Mouse (Mus musculus) MEL (cell line): ENCODE results near the gene Cchcr1. TPM values are rescaled to one million over a fixed set of nuclear protein-coding genes. Genes with fewer than 3 reads are reported as not detected.
"Not testable (repeated sequence)": the region's sequence is repeated elsewhere in the genome, so short reads cannot be mapped to it uniquely, and the experiment has no call there.

Experiments used
- DNase-seq: peaks from one replicate; pipeline ENCODE4 v3.0.0; 2011; ENCODE audit warnings: low read depth, low spot score
- H3K27ac ChIP-seq: 2 replicates; pipeline ENCODE4 v1.5.1; 2012; ENCODE audit warnings: low read depth, mild to moderate bottlenecking, control low read depth, low read length, moderate library complexity; ENCODE audit not compliant: control insufficient read depth
- H3K27me3 ChIP-seq, 2 experiments: fragments of 150-350 bp in 1 of 2; sonication (generic) in 1 of 2; 2 replicates each; pipeline ENCODE4 v1.6.1; 2012; ENCODE audit warnings: low read length in 2 of 2, mild to moderate bottlenecking in 2 of 2, improper control_type of control experiment in 1 of 2, moderate library complexity in 1 of 2; ENCODE audit not compliant: insufficient read depth in 2 of 2, control insufficient read depth in 1 of 2
- H3K36me3 ChIP-seq, 2 experiments: 2 replicates each; pipeline ENCODE4 v1.6.1; 2012 to 2014; ENCODE audit warnings: low read length in 2 of 2, improper control_type of control experiment in 1 of 2, inconsistent platforms in 1 of 2, mild to moderate bottlenecking in 1 of 2; ENCODE audit not compliant: insufficient read depth in 2 of 2, control insufficient read depth in 1 of 2
- H3K4me1 ChIP-seq, 2 experiments: fragments of 150-350 bp in 1 of 2; sonication (generic) in 1 of 2; 2 replicates each; pipeline ENCODE4 v1.6.1; 2012; ENCODE audit warnings: low read length in 2 of 2, improper control_type of control experiment in 1 of 2, mild to moderate bottlenecking in 1 of 2; ENCODE audit not compliant: insufficient read depth in 2 of 2, control insufficient read depth in 1 of 2
- H3K4me3 ChIP-seq, 2 experiments: fragments of 150-350 bp in 1 of 2; sonication (generic) in 1 of 2; 2 replicates each; pipeline ENCODE4 v1.5.1; 2012; ENCODE audit warnings: low read depth in 2 of 2, low read length in 2 of 2, mild to moderate bottlenecking in 2 of 2, moderate library complexity in 2 of 2, control low read depth in 1 of 2, improper control_type of control experiment in 1 of 2; ENCODE audit not compliant: control insufficient read depth in 1 of 2, insufficient read depth in 1 of 2
- H3K79me2 ChIP-seq: 2 replicates; pipeline ENCODE4 v1.6.1; 2012; ENCODE audit warnings: mild to moderate bottlenecking, low read length, moderate library complexity; ENCODE audit not compliant: control insufficient read depth, poor library complexity, insufficient read depth
- H3K9ac ChIP-seq: 2 replicates; pipeline ENCODE4 v1.6.1; 2012; ENCODE audit warnings: low read depth, mild to moderate bottlenecking, control low read depth, low read length, moderate library complexity; ENCODE audit not compliant: control insufficient read depth, poor library complexity, severe bottlenecking
- H3K9me3 ChIP-seq: fragments of 150-350 bp; sonication (generic); replicated peaks from 2 replicates; pipeline ENCODE4 v1.6.1; 2012; ENCODE audit warnings: mild to moderate bottlenecking, low read length, improper control_type of control experiment, moderate library complexity; ENCODE audit not compliant: insufficient read depth
- CHD1 ChIP-seq: IDR thresholded peaks from 2 replicates; pipeline ENCODE4 v1.6.1; 2012; ENCODE audit warnings: low read depth, mild to moderate bottlenecking, inconsistent platforms, low read length, improper control_type of control experiment
- CHD2 ChIP-seq: IDR thresholded peaks from 2 replicates; pipeline ENCODE4 v1.6.1; 2011; ENCODE audit warnings: low read length, improper control_type of control experiment
- ELF1 ChIP-seq: IDR thresholded peaks from 2 replicates; pipeline ENCODE4 v1.6.1; 2014; ENCODE audit warnings: low read depth, mild to moderate bottlenecking, inconsistent platforms, low read length, improper control_type of control experiment, moderate library complexity
- ETS1 ChIP-seq: IDR thresholded peaks from 2 replicates; pipeline ENCODE4 v1.6.1; 2012; ENCODE audit warnings: low read depth, mild to moderate bottlenecking, inconsistent platforms, low read length, improper control_type of control experiment, moderate library complexity
- MAFK ChIP-seq: IDR thresholded peaks from 2 replicates; pipeline ENCODE4 v1.6.1; 2011; ENCODE audit warnings: low read depth, mild to moderate bottlenecking, low read length, improper control_type of control experiment, borderline replicate concordance
- MAX ChIP-seq: IDR thresholded peaks from 2 replicates; pipeline ENCODE4 v1.6.1; 2011; ENCODE audit warnings: low read length, improper control_type of control experiment
- MXI1 ChIP-seq: IDR thresholded peaks from 2 replicates; pipeline ENCODE4 v1.6.1; 2011; ENCODE audit warnings: mild to moderate bottlenecking, low read depth, low read length, improper control_type of control experiment
- NRF1 ChIP-seq: IDR thresholded peaks from 2 replicates; pipeline ENCODE4 v1.6.1; 2014; ENCODE audit warnings: low read depth, mild to moderate bottlenecking, inconsistent platforms, low read length, improper control_type of control experiment, moderate library complexity; ENCODE audit not compliant: poor library complexity, insufficient read depth, severe bottlenecking
- POLR2A ChIP-seq, 2 experiments: IDR thresholded peaks; 2 replicates each; pipeline ENCODE4 v1.6.1; 2011 to 2012; ENCODE audit warnings: low read length in 2 of 2, mild to moderate bottlenecking in 2 of 2, control low read depth in 1 of 2, improper control_type of control experiment in 1 of 2, low read depth in 1 of 2, moderate library complexity in 1 of 2; ENCODE audit not compliant: control insufficient read depth in 1 of 2, insufficient read depth in 1 of 2, poor library complexity in 1 of 2
- POLR2AphosphoS5 ChIP-seq: IDR thresholded peaks from 2 replicates; pipeline ENCODE4 v1.6.1; 2012; ENCODE audit warnings: low read depth, borderline replicate concordance, mild to moderate bottlenecking, inconsistent platforms, low read length, moderate library complexity, mixed read lengths
- TAL1 ChIP-seq: IDR thresholded peaks from 2 replicates; pipeline ENCODE4 v1.6.1; 2012; ENCODE audit warnings: mild to moderate bottlenecking, inconsistent platforms, low read length, moderate library complexity, mixed read lengths
- USF2 ChIP-seq, 2 experiments: IDR thresholded peaks; 2 replicates each; pipeline ENCODE4 v1.6.1; 2011 to 2012; ENCODE audit warnings: improper control_type of control experiment in 2 of 2, low read length in 2 of 2, borderline replicate concordance in 1 of 2, inconsistent platforms in 1 of 2, low read depth in 1 of 2, mild to moderate bottlenecking in 1 of 2; ENCODE audit not compliant: insufficient read depth in 1 of 2
- ZNF384 ChIP-seq: IDR thresholded peaks from 2 replicates; pipeline ENCODE4 v1.6.1; 2012; ENCODE audit warnings: low read depth, mild to moderate bottlenecking, inconsistent platforms, low read length, improper control_type of control experiment
- polyA plus RNA-seq, 2 experiments: library from polyadenylated mRNA; stranded (reverse) in 1 of 2; unstranded in 1 of 2; fragments of >175 nt in 1 of 2; fragments of >200 nt in 1 of 2; gene quantifications; 2 replicates each; pipeline versions ENCODE4 v1.2.1 to v1.2.4; 2012; ENCODE audit warnings: low replicate concordance in 2 of 2, low read depth in 1 of 2; ENCODE audit not compliant: insufficient read length in 2 of 2, insufficient read depth in 1 of 2, missing spikeins in 1 of 2
- total RNA-seq: library from RNA; depleted of rRNA; stranded (reverse); fragments of 300-350 nt; gene quantifications from 2 replicates; pipeline ENCODE4 v1.2.3, GENCODE M21; 2012

The Cchcr1 gene
- total and polyA plus RNA-seq, 3 experiments = 14.3 to 21.7 TPM; not detected in 1

DNA sequence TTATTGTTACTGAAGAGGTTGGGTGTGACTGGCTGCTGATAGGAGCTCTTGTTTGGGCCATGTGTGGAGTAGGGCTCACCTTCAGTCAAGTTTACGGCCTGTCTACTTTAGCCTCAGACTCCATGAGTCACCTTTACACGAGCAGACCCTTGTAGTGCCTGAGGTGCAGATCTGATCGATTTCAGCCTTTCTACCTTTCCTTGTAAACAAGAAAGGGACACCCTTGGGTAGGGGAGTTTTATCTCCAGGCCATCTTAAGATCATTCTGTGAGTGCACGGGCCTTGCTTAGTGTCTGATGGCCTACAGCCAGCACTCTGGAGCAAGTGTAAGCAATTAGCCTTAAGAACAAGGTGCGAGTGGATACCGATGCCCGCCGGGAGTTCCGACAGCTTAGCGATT lies 10.0 kb upstream of the Cchcr1 start:
- Histone ChIP-seq H3K27me3 (no peaks in the 10 kb centered on the region), H3K79me2 (no peaks in the 10 kb centered on the region)
- 0 out of 4 replicates have a peak, but pooled peaks of 1 of the 2 experiments have one; percentile 8 for TF ChIP-seq POLR2A (IDR thresholded peaks at IDR 0.05; ENCODE audit: control insufficient read depth in 1 of 2, insufficient read depth in 1 of 2, low read depth in 1 of 2, low read length in 2 of 2, poor library complexity in 1 of 2)
- no peak for TF ChIP-seq ZNF384
- TF ChIP-seq, all 39 proteins: peak for 1
- H3K9ac ChIP-seq = no peak overlapping the region
- no peaks in the 10 kb centered on the region for H3K4me1 ChIP-seq
- H3K27ac ChIP-seq = no peak overlapping the region
- H3K36me3 ChIP-seq = no peaks in the 10 kb centered on the region
- no peak for DNase-seq
- no peaks in the 10 kb centered on the region for H3K9me3 ChIP-seq
- no peak overlapping the region for H3K4me3 ChIP-seq

DNA sequence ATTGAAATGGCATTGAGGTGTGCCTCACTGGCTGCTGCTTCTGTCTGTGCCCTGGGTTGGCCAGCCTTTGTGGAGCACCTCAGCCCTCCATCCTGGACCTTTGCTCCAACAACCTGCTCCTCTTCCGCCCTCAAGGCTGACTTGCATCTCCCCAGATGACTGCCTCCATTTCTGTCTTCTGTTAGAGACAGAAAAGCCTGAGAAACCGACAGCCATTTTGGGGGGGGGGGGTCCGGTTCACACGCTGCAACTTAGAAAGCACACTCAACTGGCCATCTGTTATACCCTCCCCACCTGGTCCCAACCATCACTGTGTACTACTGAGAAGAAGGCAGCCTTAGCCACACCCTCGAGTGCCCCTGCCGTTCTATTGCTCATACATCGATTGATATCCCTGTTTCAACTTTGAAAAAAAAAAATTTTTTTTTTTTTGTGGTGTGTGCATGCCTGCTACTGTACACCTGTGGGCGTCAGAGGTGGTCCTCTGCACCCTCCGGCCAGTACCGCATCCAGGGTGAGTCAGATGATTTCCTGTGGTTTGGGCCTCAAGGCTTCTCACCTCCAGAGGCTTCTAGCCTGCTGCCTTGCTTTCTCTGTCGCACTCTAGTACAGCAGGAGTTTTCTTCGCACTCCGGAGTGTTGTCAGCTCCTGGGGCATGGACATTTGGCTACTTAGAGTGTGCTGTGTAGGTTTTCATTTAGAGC lies 9.2 kb upstream of the Cchcr1 start:
- H3K4me3 ChIP-seq = no peak overlapping the region
- H3K9me3 ChIP-seq = no peaks in the 10 kb centered on the region
- H3K27ac ChIP-seq = no peak overlapping the region
- DNase-seq = no peak
- TF ChIP-seq ETS1 (no peak), CHD1 (no peak), MXI1 (no peak), ELF1 (no peak), NRF1 (no peak), MAFK (no peak), POLR2A (IDR thresholded peaks at IDR 0.05; ENCODE audit: control insufficient read depth in 1 of 2, insufficient read depth in 1 of 2, low read depth in 1 of 2, low read length in 2 of 2, poor library complexity in 1 of 2) (no peak), TAL1 (no peak), USF2 (IDR thresholded peaks at IDR 0.05; ENCODE audit: borderline replicate concordance in 1 of 2, insufficient read depth in 1 of 2, low read depth in 1 of 2, low read length in 2 of 2) (no peak), POLR2AphosphoS5 (no peak), CHD2 (no peak), MAX (no peak)
- H3K79me2 ChIP-seq = no peaks in the 10 kb centered on the region
- no peaks in the 10 kb centered on the region for H3K36me3 ChIP-seq
- H3K27me3 ChIP-seq = no peaks in the 10 kb centered on the region
- no peaks in the 10 kb centered on the region for H3K4me1 ChIP-seq
- H3K9ac ChIP-seq = no peak overlapping the region

DNA sequence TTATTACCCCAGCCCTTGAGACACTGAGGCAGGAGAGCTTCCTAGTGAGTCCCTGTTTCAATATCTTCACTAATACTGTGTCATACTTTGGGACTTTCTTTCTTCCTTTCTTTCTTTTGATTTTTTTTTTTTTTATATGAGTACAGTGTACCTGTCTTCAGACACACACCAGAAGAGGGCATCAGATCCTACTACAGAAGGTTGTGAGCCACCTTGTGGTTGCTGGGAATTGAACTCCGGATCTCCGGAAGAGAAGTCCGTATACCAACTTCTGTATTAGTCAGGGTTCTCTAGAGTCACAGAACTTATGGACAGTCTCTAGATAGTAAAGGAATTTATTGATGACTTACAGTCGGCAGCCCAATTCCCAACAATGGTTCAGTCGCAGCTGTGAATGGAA lies 8.6 kb upstream of the Cchcr1 start:
- not testable (repeated sequence) for H3K4me3 ChIP-seq, H3K9me3 ChIP-seq, DNase-seq, H3K4me1 ChIP-seq, H3K36me3 ChIP-seq, H3K9ac ChIP-seq, H3K27me3 ChIP-seq, H3K27ac ChIP-seq, H3K79me2 ChIP-seq
